Mouse (Mus musculus) cerebellum, postnatal 25 days (tissue): ENCODE results near the gene Ifna1.
A peak's percentile ranks its signal among the peaks of the same experiment; 100 is the strongest.
"Not testable (repeated sequence)": the region's sequence is repeated elsewhere in the genome, so short reads cannot be mapped to it uniquely, and the experiment has no call there.

ENCODE experiments used
- DNase-seq, 2 experiments: peaks; one replicate each; pipeline ENCODE4 v3.0.0; 2021; ENCODE audit warnings: mixed read lengths in 2 of 2

The Ifna1 gene

DNA sequence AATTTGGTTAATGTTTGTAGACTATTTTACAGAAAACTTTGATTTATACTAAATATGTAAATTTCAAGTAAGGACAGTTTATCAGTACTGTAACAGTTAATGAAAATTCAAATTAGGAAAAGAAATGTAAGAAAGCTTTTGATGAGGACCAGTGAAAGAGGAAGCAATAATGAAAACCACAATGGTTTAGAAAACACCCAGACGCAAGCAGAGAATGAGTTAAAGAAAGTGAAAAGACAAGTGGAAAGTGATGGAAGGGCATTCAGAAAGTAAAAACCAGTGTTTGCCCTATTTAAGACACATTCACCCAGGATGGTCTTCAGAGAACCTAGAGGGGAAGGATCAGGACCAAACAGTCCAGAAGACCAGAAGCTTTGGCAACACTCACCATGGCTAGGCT is at the start of gene Ifna1:
Ifna1 (plus strand) TSS at position 390 of the 400 bp plus-strand sequence.
- no peak for DNase-seq

- DNase-seq, result not testable (repeated sequence)
These were observed 46.9 kb upstream of the Ifna1 start, which contains the start of gene Gm13287 for GRCm38 (mm10) chr4:88802954-88803353. Gm13287 (plus strand) TSS chr4:88803254.

- not testable (repeated sequence) for DNase-seq
These were observed 44.7 kb upstream of the Ifna1 start, which contains the start of gene Gm13288 for GRCm38 (mm10) chr4:88805231-88805630. Gm13288 (plus strand) TSS chr4:88805531.

- peak; percentile 13 to 35 for DNase-seq
These were observed 44.1 kb upstream of the Ifna1 start for GRCm38 (mm10) chr4:88805761-88806160.

DNA sequence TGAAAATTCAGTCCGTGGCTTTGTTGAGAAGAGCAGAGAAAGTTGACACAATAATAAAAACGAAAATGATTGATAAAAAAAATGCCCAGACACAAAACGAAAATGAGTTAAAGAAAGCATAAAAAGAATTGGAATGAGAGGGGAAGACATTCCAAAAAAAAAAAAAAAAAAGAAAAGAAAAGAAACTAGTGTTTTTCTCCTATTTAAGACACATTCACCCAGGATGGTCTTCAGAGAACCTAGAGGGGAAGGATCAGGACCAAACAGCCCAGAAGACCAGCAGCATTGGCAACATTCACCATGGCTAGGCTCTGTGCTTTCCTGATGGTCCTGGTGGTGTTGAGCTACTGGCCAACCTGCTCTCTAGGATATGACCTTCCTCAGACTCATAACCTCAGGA is 34.0 kb upstream of the Ifna1 start, which contains the start of gene Ifna7:
Ifna7 (plus strand) TSS at position 301 of the 400 bp plus-strand sequence.
- no peak for DNase-seq

DNA sequence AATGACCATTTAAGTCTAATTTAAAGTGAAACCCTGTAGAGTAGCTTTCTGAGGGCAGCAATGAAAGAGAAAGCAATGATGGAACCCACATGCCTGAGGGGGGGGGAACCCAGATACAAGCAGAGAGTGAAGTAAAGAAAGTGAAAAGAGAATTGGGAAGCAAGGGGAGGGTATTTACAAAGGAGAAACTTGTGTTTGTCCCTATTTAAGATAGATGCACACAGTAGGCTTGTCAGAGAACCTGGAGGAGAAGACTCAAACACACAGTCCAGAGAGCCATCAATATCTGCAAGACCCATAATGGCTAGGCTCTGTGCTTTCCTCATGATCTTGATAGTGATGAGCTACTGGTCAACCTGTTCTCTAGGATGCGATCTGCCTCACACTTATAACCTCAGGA is 30.2 kb upstream of the Ifna1 start, which contains the start of gene Ifna11:
Ifna11 (plus strand) TSS at position 301 of the 400 bp plus-strand sequence.
- no peak for DNase-seq

DNA sequence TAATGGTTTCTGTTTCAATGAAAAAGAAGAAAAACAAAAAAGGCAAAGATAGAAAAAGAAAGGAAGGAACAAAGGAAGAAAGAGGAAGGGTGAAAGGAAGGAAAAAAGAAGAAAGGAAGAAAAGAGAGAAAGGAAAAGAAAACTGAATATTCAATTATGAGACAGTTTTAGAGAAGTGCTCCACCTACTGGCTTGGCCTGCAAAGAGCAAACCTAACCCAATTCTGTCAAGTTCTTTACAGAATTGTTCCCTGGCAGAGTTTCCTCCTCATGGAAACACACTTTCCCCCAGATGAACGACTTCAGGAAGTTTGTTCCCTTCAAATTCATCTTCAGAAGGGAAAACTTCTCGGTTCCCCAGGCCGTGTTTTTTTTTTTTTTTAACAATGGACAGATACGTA is 26.9 kb upstream of the Ifna1 start:
- DNase-seq, result peak in 1 of 2 experiments; percentile 17

DNA sequence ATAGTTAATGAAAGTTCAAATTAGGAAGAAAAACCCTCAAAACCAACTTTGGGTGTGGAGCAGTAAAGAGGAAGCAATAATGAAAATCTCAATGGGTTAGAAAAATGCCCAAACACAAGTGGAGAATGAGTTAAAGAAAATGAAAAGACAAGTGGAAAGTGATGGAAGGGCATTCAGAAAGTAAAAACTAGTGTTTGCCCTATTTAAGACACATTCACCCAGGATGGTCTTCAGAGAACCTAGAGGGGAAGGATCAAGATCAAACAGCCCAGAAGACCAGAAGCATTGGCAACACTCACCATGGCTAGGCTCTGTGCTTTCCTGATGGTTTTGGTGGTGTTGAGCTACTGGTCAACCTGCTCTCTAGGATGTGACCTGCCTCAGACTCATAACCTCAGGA is 22.8 kb upstream of the Ifna1 start, which contains the start of gene Ifna6:
Ifna6 (plus strand) TSS at position 301 of the 400 bp plus-strand sequence.
- not testable (repeated sequence) for DNase-seq

DNA sequence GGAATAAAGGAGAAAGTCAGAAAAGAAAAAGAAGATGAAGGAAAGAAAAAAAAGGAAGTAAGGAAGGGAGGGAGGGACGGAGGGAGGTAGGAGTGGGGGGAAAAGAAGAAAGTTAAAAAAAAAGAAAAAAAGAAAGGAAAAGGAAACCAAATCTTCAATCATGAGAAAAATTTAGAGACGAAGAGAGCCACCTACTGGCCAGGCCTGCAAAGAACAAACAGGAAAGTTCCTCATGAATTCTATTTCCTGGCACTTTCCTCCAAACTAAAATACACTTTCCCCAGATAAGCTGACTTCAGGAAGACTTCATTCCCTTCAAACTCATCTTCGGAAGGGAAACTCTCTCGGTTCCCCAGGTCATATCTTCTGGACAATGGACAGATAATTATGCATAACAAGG is 19.4 kb upstream of the Ifna1 start:
- DNase-seq, result peak in 1 of 2 experiments; percentile 33

DNA sequence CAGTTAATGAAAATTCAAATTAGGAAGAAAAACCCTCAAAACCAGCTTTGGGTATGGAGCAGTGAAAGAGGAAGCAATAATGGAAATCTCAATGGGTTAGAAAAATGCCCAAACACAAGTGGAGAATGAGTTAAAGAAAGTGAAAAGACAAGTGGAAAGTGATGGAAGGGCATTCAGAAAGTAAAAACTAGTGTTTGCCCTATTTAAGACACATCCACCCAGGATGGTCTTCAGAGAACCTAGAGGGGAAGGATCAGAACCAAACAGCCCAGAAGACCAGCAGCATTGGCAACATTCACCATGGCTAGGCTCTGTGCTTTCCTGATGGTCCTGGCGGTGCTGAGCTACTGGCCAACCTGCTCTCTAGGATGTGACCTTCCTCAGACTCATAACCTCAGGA is 14.7 kb upstream of the Ifna1 start, which contains the start of gene Ifna5:
Ifna5 (plus strand) TSS at position 301 of the 400 bp plus-strand sequence.
- DNase-seq, result not testable (repeated sequence)

GRCm38 (mm10) chr4:88838828-88839227 is 11.1 kb upstream of the Ifna1 start:
- DNase-seq, result peak in 1 of 2 experiments; percentile 5

- no peak for DNase-seq
These were observed 9.8 kb upstream of the Ifna1 start for GRCm38 (mm10) chr4:88840058-88840457.

DNA sequence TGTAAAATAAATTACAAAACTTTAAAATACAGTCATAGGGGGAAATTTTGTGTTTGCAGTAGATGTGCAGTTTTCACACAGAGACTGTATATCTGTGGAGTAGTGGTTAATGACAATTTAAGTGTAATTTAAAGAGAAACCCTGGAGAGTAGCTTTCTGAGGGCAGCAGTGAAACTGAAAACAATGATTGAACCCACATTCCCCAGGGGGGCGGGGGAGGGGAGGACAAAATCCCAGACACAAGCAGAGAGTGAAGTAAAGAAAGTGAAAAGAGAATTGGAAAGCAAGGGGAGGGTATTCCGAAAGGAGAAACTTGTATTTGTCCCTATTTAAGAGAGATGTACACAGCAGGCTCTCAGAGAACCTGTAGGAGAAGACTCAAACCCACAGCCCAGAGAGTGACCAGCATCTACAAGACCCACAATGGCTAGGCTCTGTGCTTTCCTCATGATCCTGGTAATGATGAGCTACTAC is 8.4 kb upstream of the Ifna1 start, which contains the start of gene Ifna4:
Ifna4 (plus strand) TSS at position 424 of the 474 bp plus-strand sequence.
- no peak for DNase-seq

DNA sequence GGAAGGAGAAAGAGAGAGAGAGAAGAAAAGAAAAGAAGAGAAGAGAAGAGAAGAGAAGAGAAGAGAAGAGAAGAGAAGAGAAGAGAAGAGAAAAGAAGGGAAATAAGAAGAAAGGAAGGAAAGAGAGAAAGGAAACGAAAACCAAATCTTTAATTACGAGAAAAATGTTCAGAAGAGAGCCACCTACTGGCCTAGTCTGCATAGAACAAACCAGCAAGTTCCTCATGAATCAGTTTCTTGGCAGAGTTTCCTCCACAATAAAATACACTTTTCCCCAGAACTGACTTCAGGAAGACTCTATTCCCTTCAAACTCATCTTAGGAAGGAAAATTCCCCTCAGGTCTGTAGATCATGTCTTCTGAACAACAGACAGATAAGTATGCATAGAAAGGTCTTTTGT is 4.6 kb upstream of the Ifna1 start:
- no peak for DNase-seq

DNA sequence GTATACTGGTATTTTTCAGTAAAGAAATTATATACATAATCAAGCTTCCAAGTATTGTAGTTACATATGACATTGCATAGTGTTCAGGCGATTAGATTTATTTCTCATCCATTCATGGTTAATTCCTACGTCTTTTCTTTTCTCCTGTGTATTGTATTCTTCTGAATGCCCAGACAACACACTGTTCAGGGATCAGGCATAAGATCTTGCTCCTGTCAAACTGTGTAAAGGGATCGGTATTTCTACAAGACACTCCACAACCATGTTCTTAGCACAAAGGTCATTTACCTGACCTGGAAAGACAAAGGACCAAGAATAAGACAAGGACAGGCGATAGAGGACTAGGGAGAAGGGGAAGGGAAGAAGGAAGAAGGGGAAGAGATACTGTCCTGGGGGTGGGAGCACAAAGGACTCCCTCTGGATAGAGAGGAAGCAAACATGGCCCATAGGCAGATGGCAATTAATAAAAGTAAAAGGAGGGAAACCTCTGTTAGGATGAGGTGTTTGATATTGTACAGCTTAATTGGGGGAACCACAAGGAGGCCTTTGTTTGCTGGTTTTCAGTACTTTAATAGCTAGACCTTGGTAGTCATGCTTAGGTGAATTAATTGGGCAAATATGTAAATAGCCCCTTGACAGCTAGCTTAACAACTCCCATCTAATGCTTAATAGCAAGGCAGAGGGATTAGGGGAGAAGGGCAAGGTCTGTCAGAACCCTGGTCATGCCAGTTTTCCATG is 1.3 kb downstream of the Ifna1 start:
- DNase-seq, result no peak

- DNase-seq, result no peak
These were observed 9.3 kb downstream of the Ifna1 start for GRCm38 (mm10) chr4:88859214-88859613.

DNA sequence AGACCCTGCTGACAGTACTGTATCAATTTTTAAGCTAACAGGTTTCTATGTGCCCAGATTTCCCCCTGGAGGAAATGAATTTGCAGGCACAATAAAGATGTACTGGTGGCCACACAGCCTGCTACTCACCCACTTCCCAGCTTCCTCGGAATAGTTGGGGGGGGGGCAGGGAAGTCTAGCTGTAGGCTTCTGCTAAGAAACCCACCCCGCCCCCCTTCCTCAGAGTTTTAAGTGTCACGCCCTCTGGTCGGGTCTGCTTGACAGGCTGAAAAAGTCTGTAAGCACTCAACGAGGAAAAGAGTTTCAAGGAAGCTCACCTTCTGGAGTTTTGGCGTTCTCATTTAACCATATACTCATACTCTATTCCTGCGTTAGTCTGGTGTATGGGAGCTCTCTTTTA is 13.4 kb downstream of the Ifna1 start:
- DNase-seq, result no peak

DNA sequence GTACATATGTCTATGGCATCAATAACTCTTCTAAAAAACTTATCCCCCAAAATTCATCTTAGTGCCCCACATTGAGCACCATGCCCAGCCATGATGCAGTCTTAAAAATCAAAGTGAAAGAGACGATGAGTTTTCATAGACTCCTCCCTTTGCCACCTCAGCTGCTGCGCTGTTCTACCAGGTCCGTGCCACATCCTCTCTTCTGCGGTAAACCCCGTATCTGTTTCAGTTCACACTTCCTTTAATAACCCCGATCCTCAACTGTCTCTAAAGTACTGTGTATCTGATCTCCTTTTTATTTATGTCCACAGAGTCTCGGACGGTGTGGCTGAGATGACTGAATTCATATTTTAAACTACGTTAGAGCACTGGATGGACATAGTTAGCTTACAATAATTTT is 14.7 kb downstream of the Ifna1 start:
- DNase-seq, result no peak

DNA sequence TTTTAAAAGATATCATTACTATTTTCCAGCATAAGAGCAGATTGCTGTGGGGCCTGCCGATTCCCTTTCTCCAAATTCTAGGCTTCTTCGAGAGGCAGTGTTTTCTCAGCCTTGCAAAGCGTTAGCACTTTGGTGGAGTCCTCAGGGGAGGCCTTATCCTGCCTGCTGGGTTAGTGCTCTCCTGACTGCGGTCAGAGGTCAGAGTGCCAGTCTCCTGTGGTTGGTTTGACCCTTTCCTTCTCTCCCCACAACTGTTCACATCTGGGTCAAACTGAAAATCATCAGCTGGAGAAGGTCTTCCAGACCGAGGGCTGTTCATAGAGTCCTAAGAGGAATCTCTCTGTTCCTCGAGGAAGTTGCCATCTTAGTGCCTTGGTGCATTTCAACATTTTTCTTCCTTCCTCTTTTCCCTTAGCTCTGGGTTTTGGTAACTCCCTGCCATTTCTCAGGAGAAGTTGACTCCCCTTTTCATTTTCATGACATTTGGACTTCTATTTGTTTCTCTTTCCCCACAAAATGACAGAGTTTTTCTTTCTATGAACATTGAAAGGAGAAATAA is 15.2 kb downstream of the Ifna1 start:
- DNase-seq, result no peak

DNA sequence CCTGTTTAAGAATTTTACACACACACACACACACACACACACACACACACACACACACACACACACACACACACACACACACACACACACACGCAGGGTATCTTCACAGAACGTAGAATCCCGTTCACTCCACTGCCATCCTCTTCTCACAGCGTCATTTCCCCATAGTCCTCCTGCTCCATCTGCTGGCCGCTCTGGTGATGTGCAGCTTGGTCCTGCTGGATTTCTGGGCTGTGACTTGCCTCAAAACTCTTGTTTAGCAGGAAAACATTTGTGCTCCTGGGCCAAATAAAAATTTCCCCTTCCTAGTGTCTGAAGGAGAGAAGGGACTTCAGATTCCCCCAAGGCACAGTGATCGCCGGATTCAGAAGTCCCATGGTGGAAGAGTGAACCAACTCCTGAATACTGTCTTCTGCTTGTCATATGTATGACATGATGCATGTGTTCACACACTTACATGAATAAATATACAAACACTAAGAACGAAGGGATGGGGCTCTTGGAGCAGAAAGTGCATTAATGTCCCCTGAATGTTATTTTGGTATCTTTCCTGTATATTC is 17.6 kb downstream of the Ifna1 start:
- DNase-seq, result peak; percentile 75 to 82

DNA sequence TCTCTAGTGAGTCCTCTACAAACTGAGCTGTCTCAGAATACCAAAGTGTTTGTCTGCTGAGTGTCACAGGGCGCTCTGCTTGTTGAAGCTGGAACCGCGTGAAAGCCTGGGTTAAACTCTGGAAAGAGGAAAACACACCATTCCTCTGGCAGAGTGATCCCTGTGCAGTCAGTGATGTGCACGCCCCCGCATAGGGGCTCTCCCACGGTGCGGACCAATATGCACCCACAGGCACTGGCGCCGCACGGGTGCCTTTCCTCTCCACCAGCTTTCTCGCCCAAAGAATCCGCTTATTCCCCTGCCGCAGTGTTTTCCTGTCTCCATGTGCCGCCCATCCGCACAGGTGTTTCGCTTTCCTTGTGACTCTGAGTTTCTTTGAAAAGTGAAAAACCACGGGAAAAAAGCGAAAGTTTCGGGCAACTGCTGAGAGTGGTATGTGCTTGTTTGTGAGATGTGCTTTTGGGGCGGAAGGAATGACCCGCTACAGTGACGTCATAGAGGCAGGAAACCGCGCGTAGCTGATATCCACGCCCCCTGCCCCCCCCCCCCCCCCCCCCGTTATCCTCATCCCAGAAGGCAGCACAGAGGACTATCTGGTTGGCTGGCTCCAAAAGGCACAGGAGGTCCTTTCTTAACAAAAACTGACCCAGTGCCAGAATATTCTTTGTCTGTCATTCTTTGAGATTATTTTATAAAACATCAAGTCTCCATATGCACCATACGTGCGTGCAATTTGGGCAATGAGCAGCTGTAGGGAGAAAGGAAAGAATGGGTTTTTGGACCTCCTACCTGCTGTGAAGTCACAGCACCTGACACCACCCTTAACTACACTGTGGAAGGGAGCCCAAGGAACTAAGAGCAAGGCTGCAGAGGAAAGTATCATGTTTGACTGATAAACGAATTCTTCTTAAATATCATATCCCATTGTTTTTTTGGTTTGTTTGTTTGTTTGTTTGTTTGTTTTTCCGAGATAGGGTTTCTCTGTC is 18.3 kb downstream of the Ifna1 start:
- peak; percentile 18 to 28 for DNase-seq

- peak in 1 of 2 experiments; percentile 10 for DNase-seq
These were observed 22.8 kb downstream of the Ifna1 start for GRCm38 (mm10) chr4:88872691-88873090.
